Mouse (Mus musculus) layer of hippocampus, postnatal 25 days (tissue): ENCODE measurements at regions not wholly inside any gene's neighbourhood (a gene's known extent, or its start where the extent isn't known, plus 50 kb on each side); places are given as distances from the start of the nearest gene placed in this dataset.

ENCODE experiments used
- DNase-seq, 2 experiments: peaks; one replicate each; pipeline ENCODE4 v3.0.0; 2022; ENCODE audit warnings: mixed read lengths in 2 of 2, low spot score in 1 of 2; ENCODE audit errors: extremely low spot score in 1 of 2

DNA sequence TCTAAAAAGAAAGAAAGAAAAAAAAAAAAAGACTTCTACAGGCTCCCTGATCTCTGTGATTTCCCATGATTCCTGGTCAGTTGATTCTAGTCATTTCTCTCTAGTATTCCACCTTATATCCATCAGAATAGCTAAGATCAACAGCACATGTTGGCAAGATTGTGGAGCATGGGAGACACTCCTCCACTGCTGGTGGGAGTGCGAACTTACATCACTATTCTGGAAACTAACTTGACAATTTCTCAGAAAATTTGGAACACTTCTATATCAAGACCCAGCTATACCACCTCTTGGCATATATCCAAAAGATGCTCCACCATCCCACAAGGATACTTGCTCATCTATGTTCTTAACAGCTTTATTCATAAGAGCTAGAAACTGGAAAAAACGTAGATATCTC lies 3266.0 kb upstream of the Lrrc6 start:
- DNase-seq, result no peak

DNA sequence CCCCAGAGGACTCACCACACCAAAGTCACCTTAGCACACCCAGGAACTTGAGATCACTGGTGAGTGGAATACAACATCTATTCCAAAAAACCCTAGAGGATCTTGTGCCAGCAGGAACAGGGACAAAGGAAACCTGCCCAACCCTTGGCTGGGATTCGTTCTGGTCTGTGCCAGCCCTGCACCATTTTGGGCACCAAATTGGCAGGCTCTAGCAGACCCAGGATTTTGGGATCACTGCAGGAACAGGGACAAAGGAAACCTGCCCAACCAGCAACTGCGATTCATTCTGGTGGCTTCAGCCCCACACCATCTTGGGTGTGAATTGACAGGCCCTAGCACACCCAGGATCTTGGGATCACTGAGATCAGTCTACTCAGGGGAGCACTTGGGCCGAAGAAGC lies 3251.9 kb upstream of the Lrrc6 start:
- no peak for DNase-seq

DNA sequence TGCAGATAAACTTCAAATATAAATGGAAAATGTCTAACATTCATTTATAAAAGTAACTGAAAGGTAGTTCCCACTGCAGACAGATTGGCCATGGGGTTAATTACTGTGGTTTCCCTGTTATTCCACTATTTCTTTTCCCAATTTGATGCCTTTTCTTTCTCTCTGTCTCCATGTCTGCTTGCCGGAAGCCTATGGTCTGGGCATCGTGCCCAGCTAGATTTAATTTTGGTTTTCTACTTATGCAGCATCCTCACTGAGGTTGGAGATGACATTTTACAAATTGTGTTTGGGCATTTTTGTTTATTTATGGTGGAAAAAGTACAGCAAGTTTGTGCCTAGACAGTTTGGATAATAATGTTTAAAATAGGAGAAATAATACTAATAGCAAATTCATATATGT lies 3214.0 kb upstream of the Lrrc6 start:
- peak in 1 of 2 experiments; percentile 31 for DNase-seq

DNA sequence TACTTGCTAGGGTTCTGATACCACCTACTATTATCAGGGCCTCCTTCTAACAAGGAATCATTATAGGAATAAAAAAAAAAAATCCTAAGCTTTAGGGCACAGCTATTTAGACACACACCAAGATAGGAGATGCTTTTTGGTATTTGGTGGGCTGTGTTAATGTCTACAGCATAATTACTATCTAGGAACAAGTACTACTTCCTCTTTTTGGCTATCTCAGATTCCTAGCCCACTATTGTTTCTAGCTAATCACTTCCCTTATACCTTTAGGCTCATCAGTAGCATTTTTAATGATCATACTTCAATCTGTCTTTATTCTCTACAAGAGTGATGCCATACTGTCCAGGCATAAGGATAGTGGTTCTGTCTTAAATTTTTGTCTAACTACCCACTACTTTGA lies 3213.2 kb upstream of the Lrrc6 start:
- no peak for DNase-seq

DNA sequence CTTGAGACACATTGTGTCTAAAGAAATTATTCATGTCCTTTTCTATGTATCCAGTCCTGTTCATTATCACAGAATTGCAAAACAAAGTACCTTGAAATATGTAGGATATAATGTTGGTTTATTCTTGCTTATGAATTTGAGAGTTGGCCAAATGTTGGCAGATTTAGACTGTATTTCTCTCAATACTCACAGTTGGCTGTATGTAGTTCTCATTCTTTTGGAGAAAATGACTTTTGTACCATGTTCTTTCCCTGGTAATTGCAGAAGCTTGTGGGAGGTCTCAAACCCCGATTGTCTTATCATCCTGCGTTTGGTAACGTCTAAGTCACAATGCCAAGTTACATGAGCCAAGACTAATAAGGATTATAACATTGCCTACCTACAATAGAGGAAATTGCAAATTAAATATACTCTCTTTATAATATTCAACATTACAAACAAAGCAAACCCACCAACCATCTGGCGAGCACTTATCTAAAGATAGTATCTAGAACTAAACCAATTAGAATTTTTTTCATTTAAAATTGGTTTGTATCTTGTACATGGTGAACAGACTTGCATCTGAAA lies 3195.0 kb upstream of the Lrrc6 start:
- peak in 1 of 2 experiments; percentile 3 for DNase-seq

DNA sequence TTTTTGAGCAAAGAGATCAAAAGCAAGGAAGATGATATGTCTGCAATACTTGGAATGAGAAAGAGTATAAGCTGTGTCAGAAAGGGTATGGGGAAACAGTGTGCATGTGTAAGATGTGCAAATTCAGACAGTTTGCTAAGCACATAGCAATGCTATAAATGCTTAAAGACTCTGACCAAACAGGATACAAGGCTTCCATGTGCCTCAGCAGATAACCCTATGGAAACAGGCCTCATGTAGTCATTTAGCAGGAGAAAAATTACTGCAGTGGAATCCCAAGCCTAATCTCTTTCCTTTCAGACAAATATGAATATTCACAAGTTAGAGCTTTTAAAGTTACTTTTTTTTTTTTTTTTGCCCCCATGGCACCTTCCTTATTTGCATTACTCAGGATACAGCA lies 3189.8 kb upstream of the Lrrc6 start:
- no peak for DNase-seq
